Mouse (Mus musculus) heart, embryonic 16.5 days (tissue): ENCODE measurements at regions not wholly inside any gene's neighbourhood (a gene's known extent, or its start where the extent isn't known, plus 50 kb on each side); places are given as distances from the start of the nearest gene placed in this dataset.

Experiments used
- ATAC-seq: fragments of 200-750 bp; cut with Nextera tagmentation; replicated peaks from 2 replicates; pipeline ENCODE4 v1.8.0; 2017; ENCODE audit warnings: moderate number of reproducible peaks; ENCODE audit not compliant: insufficient read depth, low FRiP score; ENCODE audit errors: extremely low read depth
- H3K27ac ChIP-seq: fragments of 300-500 bp; sonication (generic); 2 replicates; pipeline ENCODE4 v1.5.1; 2014; ENCODE audit warnings: mild to moderate bottlenecking, low read length, control low read depth, moderate library complexity
- H3K27me3 ChIP-seq: fragments of 300-500 bp; sonication (generic); 2 replicates; pipeline ENCODE4 v1.6.1; 2014; ENCODE audit warnings: low read length, mixed read lengths; ENCODE audit not compliant: control insufficient read depth, insufficient read depth
- H3K36me3 ChIP-seq: fragments of 300-500 bp; sonication (generic); 2 replicates; pipeline ENCODE4 v1.6.1; 2014; ENCODE audit not compliant: control insufficient read depth, insufficient read depth
- H3K4me1 ChIP-seq: fragments of 300-500 bp; sonication (generic); 2 replicates; pipeline ENCODE4 v1.6.1; 2014; ENCODE audit warnings: low read length, mixed read lengths; ENCODE audit not compliant: control insufficient read depth, insufficient read depth
- H3K4me2 ChIP-seq: fragments of 300-500 bp; sonication (generic); 2 replicates; pipeline ENCODE4 v1.6.1; 2014; ENCODE audit warnings: low read depth, mild to moderate bottlenecking, control low read depth, low read length
- H3K4me3 ChIP-seq: fragments of 300-500 bp; sonication (generic); 2 replicates; pipeline ENCODE4 v1.5.1; 2014; ENCODE audit warnings: mild to moderate bottlenecking, control low read depth, low read length
- H3K9ac ChIP-seq: fragments of 300-500 bp; sonication (generic); 2 replicates; pipeline ENCODE4 v1.6.1; 2014; ENCODE audit warnings: low read length, control low read depth
- H3K9me3 ChIP-seq: fragments of 300-500 bp; sonication (generic); replicated peaks from 2 replicates; pipeline ENCODE4 v1.6.1; 2016; ENCODE audit warnings: low read length; ENCODE audit not compliant: control insufficient read depth
- whole genome bisulfite sequencing: fragments of 180-500 bp; shearing (Covaris S2); extraction: QIAGEN DNeasy Blood & Tissue Kit; methylation state at CpG from one replicate; pipeline ENCODE4 v1.1.7; 2014; 5-methylcytosine and 5-hydroxymethylcytosine counted together

DNA sequence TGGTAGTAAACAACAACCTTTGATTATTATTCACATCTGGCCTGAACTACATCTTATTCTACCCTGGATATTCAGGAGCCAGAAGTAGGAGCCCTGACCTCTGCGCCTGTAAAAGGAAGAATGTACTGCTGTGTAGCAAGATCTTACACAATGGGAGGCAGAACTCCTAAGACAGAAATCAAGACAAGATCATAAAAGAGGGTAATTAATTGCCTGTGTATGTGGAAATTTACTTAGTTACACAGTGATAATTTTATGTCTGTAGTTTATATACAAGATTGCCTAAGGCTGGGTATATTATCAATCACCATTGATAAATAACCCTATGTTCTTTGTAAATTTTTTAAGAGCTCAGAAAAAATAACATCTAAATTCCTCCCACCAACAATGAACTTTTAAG is 2167.8 kb downstream of the 9330182O14Rik start:
- Histone ChIP-seq H3K4me1 (no peaks in the 10 kb centered on the region), H3K9ac (no peak overlapping the region)

DNA sequence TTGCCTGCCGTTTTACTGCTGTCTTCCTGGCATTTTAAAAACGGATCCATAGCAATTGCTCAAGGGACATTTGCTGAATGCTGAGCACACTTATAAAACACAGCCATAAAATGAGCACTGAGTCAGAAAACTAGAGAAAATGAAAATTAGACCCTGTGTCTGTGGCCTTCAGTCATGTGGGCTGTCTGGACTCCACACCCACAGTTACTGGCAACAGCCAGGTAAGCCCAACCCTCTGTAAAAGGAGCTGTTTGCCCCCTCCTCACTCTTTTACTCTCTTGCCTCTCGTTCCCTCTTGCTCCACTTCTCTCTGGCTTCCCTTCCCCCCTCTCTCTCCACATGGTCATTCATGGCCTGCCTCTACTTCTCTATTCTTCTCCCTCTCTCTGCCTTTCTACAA is 2169.9 kb downstream of the 9330182O14Rik start:
- Histone ChIP-seq H3K4me3 (no peak overlapping the region), H3K4me2 (no peak overlapping the region), H3K36me3 (no peaks in the 10 kb centered on the region), H3K9ac (no peak overlapping the region), H3K9me3 (no peaks in the 10 kb centered on the region), H3K4me1 (no peaks in the 10 kb centered on the region), H3K27ac (no peak overlapping the region), H3K27me3 (no peaks in the 10 kb centered on the region)
- ATAC-seq = no peak
- 80% methylated on average over 3 of the region's 3 CpGs for WGBS

More for the DNA sequence above, 2167.8 kb downstream of the 9330182O14Rik start:
- Histone ChIP-seq H3K27me3 (no peaks in the 10 kb centered on the region), H3K9me3 (no peaks in the 10 kb centered on the region), H3K4me3 (no peak overlapping the region), H3K27ac (no peak overlapping the region), H3K36me3 (no peaks in the 10 kb centered on the region), H3K4me2 (no peak overlapping the region)
- no peak for ATAC-seq
- WGBS = 91% methylated on average over 1 of the region's 1 CpGs

DNA sequence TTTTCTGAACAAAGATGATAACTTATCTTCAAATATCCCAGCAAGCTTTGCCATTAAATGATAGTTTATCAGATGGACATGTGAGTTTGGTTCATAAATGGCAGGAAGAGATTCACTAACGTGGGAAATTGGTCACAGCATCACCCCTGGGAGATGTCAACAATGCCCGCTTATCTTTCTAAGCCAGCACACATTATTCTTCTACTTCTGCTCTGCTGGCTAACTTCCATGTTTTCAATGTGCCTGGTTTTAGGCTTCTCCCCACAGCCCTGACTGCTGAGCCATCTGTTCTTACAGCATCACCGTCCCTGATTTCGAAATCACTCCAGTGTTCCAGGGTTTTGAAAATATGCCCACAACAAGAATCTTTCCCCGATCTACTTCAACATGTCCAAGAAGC is 2175.4 kb downstream of the 9330182O14Rik start:
- no peak overlapping the region for H3K9ac ChIP-seq
- no peak overlapping the region for H3K4me3 ChIP-seq
- ATAC-seq = no peak
- no peaks in the 10 kb centered on the region for H3K9me3 ChIP-seq
- peaks cover 8% of the 10 kb centered on the region; the same call in 1 of the 2 replicates for H3K4me1 ChIP-seq
- H3K27me3 ChIP-seq = no peaks in the 10 kb centered on the region
- no peak overlapping the region for H3K27ac ChIP-seq
- WGBS = 47% methylated on average over 5 of the region's 5 CpGs
- H3K4me2 ChIP-seq = no peak overlapping the region
- no peaks in the 10 kb centered on the region for H3K36me3 ChIP-seq

DNA sequence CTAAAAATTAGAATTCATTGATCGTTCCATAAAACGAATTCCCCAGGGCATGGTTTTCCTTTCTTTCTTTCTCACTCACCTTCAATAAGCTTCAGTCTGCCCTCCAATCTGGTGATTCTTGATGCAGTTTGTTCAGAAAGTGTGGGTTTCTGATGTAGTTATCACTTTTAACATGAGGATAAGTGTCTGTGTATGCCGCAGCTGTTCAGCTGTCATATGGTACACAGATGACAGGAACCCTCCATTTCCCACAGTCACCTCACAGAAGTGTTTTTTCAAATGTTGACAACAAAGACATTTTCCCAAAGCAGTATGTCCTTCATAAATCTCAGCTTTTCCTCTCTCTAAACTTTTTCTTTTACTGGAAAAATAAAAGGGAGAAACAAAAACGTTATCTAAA is 2177.0 kb downstream of the 9330182O14Rik start:
- 54% methylated on average over 4 of the region's 4 CpGs for WGBS
- H3K27ac ChIP-seq = no peak overlapping the region

DNA sequence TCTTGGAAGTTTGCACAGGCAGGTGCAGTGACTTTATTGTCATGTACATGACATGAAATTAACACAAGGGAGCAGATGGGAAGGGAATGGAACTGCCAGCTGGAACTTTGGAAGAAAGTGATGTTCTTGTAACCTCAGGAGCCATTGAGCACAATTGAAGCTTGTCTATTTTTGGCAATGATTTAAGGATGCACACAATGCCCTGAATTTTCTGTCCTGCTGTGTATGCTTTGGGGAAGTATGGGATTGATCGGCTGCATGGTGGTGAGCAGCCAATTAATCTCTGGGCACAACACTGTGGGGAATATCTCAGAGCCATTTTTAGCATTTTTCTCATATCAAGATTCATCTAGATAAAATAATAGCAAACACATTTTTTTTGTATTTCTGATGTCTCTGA is 2186.2 kb downstream of the 9330182O14Rik start:
- WGBS = 82% methylated on average over 1 of the region's 1 CpGs
- H3K9me3 ChIP-seq = no peaks in the 10 kb centered on the region
- no peak overlapping the region for H3K9ac ChIP-seq
- no peak for ATAC-seq
- no peaks in the 10 kb centered on the region for H3K27me3 ChIP-seq
- H3K36me3 ChIP-seq = no peaks in the 10 kb centered on the region
- H3K4me2 ChIP-seq = no peak overlapping the region
- no peaks in the 10 kb centered on the region for H3K4me1 ChIP-seq
- H3K27ac ChIP-seq = no peak overlapping the region
- H3K4me3 ChIP-seq = no peak overlapping the region

More for the DNA sequence above, 2177.0 kb downstream of the 9330182O14Rik start:
- no peak for ATAC-seq
- no peak overlapping the region for H3K4me3 ChIP-seq
- H3K27me3 ChIP-seq = no peaks in the 10 kb centered on the region
- peaks cover 8% of the 10 kb centered on the region; the same call in 1 of the 2 replicates for H3K4me1 ChIP-seq
- H3K36me3 ChIP-seq = no peaks in the 10 kb centered on the region
- no peak overlapping the region for H3K9ac ChIP-seq
- H3K9me3 ChIP-seq = no peaks in the 10 kb centered on the region
- H3K4me2 ChIP-seq = no peak overlapping the region

DNA sequence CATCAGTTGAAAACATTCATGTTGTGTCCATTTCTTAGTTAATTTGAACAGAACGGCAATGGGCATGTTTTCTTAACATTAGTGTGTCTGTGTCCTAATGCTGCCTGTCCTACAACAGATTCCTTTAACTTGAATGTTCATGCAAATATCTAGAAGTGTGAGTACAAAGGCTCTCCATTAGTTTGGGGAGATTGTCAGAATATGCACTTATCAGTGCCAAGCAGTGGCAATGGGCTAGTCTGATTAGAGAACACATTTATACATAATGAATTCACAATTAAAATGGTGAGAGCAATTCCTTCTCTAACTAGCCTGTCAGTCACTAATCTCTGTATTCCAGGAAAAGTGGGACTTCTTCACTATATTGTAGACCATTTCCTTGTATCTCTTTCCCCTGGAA is 2188.8 kb downstream of the 9330182O14Rik start:
- 88% methylated on average over 1 of the region's 1 CpGs for WGBS
- ATAC-seq = no peak
- no peaks in the 10 kb centered on the region for H3K36me3 ChIP-seq
- no peak overlapping the region for H3K4me2 ChIP-seq
- no peaks in the 10 kb centered on the region for H3K27me3 ChIP-seq
- no peaks in the 10 kb centered on the region for H3K9me3 ChIP-seq
- H3K27ac ChIP-seq = no peak overlapping the region
- H3K4me3 ChIP-seq = no peak overlapping the region
- no peaks in the 10 kb centered on the region for H3K4me1 ChIP-seq
- no peak overlapping the region for H3K9ac ChIP-seq

DNA sequence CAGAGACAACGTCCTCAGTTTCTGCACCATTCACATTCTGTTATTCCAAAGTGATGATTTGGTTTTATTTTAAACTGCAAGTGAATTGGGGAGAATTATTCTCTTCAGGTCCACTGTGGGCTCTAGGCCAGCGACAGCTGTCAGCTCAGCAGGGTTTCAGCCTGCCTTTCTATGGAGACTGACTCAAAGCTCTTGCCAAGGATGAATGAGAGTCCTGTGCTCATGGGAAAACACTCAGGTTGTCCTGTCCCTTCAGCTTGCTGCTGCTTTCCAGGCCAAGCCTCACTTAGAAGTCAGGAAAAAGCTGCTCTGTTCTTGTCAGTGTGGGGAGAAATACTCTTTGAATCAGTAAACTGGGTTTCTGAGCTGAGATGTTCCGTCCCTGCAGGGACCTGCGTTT is 2191.1 kb downstream of the 9330182O14Rik start:
- Histone ChIP-seq H3K4me2 (no peak overlapping the region), H3K27me3 (no peaks in the 10 kb centered on the region), H3K27ac (no peak overlapping the region), H3K9ac (no peak overlapping the region), H3K4me1 (no peaks in the 10 kb centered on the region), H3K36me3 (no peaks in the 10 kb centered on the region), H3K9me3 (no peaks in the 10 kb centered on the region), H3K4me3 (no peak overlapping the region)
- no peak for ATAC-seq
- 49% methylated on average over 4 of the region's 4 CpGs for whole genome bisulfite sequencing

DNA sequence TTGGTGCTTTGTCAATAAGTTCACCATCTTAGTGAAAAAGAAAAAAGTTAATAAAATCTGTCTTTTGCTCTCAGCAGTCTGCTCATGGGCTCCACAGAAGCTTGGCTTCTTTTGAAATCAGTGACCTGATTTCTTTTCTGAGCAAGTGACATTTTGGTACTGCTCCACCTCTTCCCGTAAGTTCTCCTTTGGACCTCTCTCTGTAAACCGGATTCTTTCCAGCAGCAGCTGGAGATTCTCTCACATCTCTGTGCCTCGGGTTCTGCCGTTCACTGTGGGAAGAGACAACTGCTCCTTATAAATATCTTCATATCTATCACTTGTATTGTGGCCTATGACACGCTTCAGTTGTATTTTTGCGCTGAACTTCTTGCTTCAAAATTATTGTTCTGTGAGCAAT is 2194.4 kb downstream of the 9330182O14Rik start:
- ATAC-seq = no peak
- Histone ChIP-seq H3K4me3 (no peak overlapping the region), H3K4me1 (no peaks in the 10 kb centered on the region), H3K27me3 (no peaks in the 10 kb centered on the region), H3K27ac (no peak overlapping the region), H3K9ac (no peak overlapping the region), H3K36me3 (no peaks in the 10 kb centered on the region), H3K9me3 (no peaks in the 10 kb centered on the region), H3K4me2 (no peak overlapping the region)
- 79% methylated on average over 6 of the region's 6 CpGs for WGBS

DNA sequence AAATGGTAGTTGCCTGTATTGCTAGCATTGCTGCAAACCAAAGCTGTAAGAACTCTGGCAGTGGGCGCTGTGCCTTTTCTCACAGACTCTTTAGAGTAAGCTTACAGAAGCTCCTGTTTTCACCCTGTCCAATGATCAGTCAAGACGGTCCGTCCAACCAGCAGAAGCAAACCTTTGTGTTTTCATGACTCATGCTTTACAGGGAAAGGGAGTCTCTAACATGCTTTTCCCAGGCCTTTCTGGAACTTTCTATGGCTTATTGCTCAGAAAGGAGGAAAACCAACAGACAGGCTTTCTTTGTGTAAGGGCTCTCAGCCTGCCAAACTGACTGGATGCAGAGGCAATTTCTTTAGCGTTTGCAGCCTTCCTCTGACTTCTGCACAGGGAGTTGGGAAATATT is 2195.6 kb downstream of the 9330182O14Rik start:
- Histone ChIP-seq H3K27ac (no peak overlapping the region), H3K4me3 (no peak overlapping the region), H3K27me3 (no peaks in the 10 kb centered on the region), H3K9ac (no peak overlapping the region), H3K4me2 (no peak overlapping the region), H3K36me3 (no peaks in the 10 kb centered on the region), H3K4me1 (no peaks in the 10 kb centered on the region), H3K9me3 (no peaks in the 10 kb centered on the region)
- no peak for ATAC-seq
- 61% methylated on average over 4 of the region's 4 CpGs for WGBS

DNA sequence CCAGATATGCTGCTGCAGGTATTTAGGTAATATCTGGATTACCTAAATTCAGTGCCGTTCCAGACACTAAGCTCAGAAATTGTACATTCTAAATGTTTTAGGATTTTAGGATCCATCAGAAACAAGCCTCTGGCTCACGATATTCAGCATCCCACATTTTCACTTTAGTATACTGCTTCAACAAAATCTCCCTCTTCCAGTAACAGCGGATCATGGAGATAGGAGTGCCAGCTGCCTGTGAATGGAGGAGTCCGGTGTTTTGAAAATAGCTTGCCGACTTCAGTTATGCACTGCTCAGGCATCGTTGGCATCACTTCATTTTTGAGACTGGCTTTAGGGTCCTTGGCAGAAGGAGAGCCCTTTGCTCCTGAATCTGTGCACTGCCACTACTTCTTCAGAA is 2199.5 kb downstream of the 9330182O14Rik start:
- Histone ChIP-seq H3K4me3 (no peak overlapping the region), H3K4me1 (no peaks in the 10 kb centered on the region), H3K27ac (no peak overlapping the region), H3K27me3 (no peaks in the 10 kb centered on the region), H3K9me3 (no peaks in the 10 kb centered on the region), H3K9ac (no peak overlapping the region), H3K4me2 (no peak overlapping the region), H3K36me3 (no peaks in the 10 kb centered on the region)
- ATAC-seq = no peak
- 84% methylated on average over 6 of the region's 6 CpGs for WGBS
